Mouse (Mus musculus) liver, postnatal 0 days (tissue): ENCODE results near the gene Dpf1. TPM values are rescaled to one million over a fixed set of nuclear protein-coding genes. Genes with fewer than 3 reads are reported as not detected.

Experiments
- ATAC-seq: fragments of 200-750 bp; cut with Nextera tagmentation; 2 replicates; pipeline ENCODE4 v1.8.0; 2017; ENCODE audit warnings: mild to moderate bottlenecking, moderate library complexity
- DNase-seq: peaks from one replicate; pipeline ENCODE4 v3.0.0-alpha.2; 2016
- H3K27ac ChIP-seq: fragments of 300-500 bp; sonication (generic); 2 replicates; pipeline ENCODE4 v1.5.1; 2014; ENCODE audit warnings: antibody characterized with exemption, moderate library complexity, mild to moderate bottlenecking, low read depth
- H3K27me3 ChIP-seq: fragments of 300-500 bp; sonication (generic); 2 replicates; pipeline ENCODE4 v1.6.1; 2014; ENCODE audit warnings: low read length, control low read depth, mixed read lengths; ENCODE audit not compliant: insufficient read depth
- H3K36me3 ChIP-seq: fragments of 300-500 bp; sonication (generic); replicated peaks from 2 replicates; pipeline ENCODE4 v1.6.1; 2014; ENCODE audit warnings: mild to moderate bottlenecking, control low read depth, low read length, moderate library complexity, mixed read lengths; ENCODE audit not compliant: insufficient read depth
- H3K4me1 ChIP-seq: fragments of 300-500 bp; sonication (generic); 2 replicates; pipeline ENCODE4 v1.6.1; 2014; ENCODE audit warnings: antibody characterized with exemption, mild to moderate bottlenecking, control low read depth; ENCODE audit not compliant: insufficient read depth
- H3K4me2 ChIP-seq: fragments of 300-500 bp; sonication (generic); 2 replicates; pipeline ENCODE4 v1.6.1; 2014; ENCODE audit warnings: low read depth, mild to moderate bottlenecking, low read length, moderate library complexity, mixed read lengths
- H3K4me3 ChIP-seq: fragments of 300-500 bp; sonication (generic); 2 replicates; pipeline ENCODE4 v1.5.1; 2014; ENCODE audit warnings: low read depth, low read length
- H3K9ac ChIP-seq: fragments of 300-500 bp; sonication (generic); replicated peaks from 2 replicates; pipeline ENCODE4 v1.6.1; 2014; ENCODE audit warnings: mild to moderate bottlenecking, moderate library complexity
- H3K9me3 ChIP-seq: fragments of 300-500 bp; sonication (generic); 2 replicates; pipeline ENCODE4 v1.6.1; 2016; ENCODE audit warnings: mild to moderate bottlenecking, control low read depth, low read length, mixed read lengths
- CTCF ChIP-seq: sonication (generic); IDR thresholded peaks from 2 replicates; pipeline ENCODE4 v1.5.1; 2016; ENCODE audit warnings: antibody characterized with exemption, low read depth
- EP300 ChIP-seq: IDR thresholded peaks from 2 replicates; pipeline ENCODE4 v1.6.1; 2016; ENCODE audit warnings: antibody characterized with exemption, low read depth, mild to moderate bottlenecking
- WGBS: fragments of 180-500 bp; shearing (Covaris S2); extraction: QIAGEN DNeasy Blood & Tissue Kit; methylation state at CpG from one replicate; pipeline ENCODE4 v1.1.7; 2014; ENCODE audit not compliant: insufficient replicate concordance; 5-methylcytosine and 5-hydroxymethylcytosine counted together
- polyA plus RNA-seq: library from polyadenylated mRNA; unstranded; fragments of >200 nt; fragmentation: Nextera tagmentation; extraction: Ambion mirVana; gene quantifications from 2 replicates; pipeline ENCODE4 v1.2.1, GENCODE M21; 2015

Gene Dpf1
- polyA plus RNA-seq, 1 experiment from 2014 or later = 0.63 TPM

DNA sequence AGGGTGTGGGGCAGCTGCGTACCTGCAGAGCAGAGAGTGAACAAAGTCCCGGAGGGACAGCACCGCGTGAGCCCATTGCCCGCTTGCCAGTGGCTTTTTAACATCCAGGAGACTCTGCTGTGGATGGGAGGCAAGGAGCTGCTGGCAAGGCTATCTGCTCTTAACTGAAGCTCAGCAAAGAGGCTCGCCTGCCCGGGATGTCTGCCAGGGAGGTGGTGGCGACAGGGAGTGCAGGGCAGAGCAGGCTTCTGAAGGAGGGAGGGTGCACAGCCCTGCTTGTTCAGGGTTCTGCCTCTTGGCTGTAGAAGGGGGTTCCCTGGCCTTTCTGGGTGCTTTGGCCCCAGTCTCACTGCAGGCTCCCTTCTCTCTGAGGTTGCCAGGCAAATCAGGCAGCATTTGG lies 50.4 kb downstream of the Dpf1 start:
- no peak overlapping the region for H3K9ac ChIP-seq
- no peaks in the 10 kb centered on the region for H3K9me3 ChIP-seq
- no peak overlapping the region for H3K4me3 ChIP-seq
- DNase-seq (no peak), ATAC-seq (no peak)
- H3K27ac ChIP-seq = no peak overlapping the region
- no peak overlapping the region for H3K4me2 ChIP-seq
- no peak for TF ChIP-seq EP300
- TF ChIP-seq CTCF = no peak
- WGBS = 82% methylated on average over 8 of the region's 8 CpGs
- H3K27me3 ChIP-seq = no peaks in the 10 kb centered on the region
- H3K36me3 ChIP-seq = peaks cover 9% of the 10 kb centered on the region; the same call in 1 of the 2 replicates
- no peaks in the 10 kb centered on the region for H3K4me1 ChIP-seq

DNA sequence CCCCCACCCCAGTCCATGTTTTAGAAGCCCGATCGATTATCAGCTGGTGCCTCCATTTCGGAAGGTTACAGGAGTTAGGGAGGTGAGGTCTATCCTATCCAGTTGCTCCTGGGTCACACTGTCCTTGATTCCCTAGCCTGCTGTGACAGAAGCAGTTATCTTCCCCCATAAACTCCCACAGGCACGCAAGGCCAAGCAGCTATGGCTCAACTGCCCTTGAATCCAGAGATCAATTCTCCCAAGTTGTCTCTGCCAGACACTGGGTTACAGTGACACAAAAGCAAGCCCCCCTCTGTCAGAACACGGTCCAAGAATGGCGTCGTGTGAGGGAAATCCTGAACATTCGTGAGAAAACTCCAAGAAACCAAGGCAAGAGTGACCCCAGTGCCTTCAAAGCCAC lies 51.7 kb downstream of the Dpf1 start:
- DNase-seq = no peak
- Histone ChIP-seq H3K4me1 (no peaks in the 10 kb centered on the region), H3K27ac (no peak overlapping the region), H3K4me3 (no peak overlapping the region), H3K36me3 (peaks cover 4% of the 10 kb centered on the region; the same call in 1 of the 2 replicates), H3K27me3 (no peaks in the 10 kb centered on the region), H3K9ac (no peak overlapping the region), H3K9me3 (no peaks in the 10 kb centered on the region), H3K4me2 (no peak overlapping the region)
- TF ChIP-seq CTCF (no peak), EP300 (no peak)
- WGBS = 90% methylated on average over 8 of the region's 8 CpGs
- no peak for ATAC-seq

DNA sequence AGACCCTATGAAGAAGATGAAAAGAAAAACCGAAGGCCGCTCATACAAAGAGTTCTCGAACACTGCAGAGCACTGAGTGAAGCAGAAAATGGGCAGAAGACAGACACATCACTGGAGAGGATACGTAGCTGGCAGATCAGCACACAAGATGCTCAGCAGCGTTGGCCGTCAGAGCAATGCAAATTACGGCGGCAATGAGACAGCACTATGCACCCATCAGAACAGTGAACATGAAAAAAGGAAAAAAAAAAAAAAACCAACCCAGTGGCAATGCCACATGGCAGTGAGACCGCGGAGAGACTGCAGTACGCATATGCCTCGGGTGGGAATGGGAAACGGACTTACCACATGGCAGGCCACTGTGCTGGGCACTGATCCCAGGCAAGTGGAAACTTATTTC lies 57.7 kb downstream of the Dpf1 start:
- WGBS = 90% methylated on average over 13 of the region's 13 CpGs
- H3K4me1 ChIP-seq = no peaks in the 10 kb centered on the region
- no peak overlapping the region for H3K4me3 ChIP-seq
- no peak for DNase-seq
- H3K4me2 ChIP-seq = no peak overlapping the region
- no peak overlapping the region for H3K27ac ChIP-seq
- H3K27me3 ChIP-seq = no peaks in the 10 kb centered on the region
- ATAC-seq = no peak
- no peaks in the 10 kb centered on the region for H3K9me3 ChIP-seq
- TF ChIP-seq CTCF (no peak), EP300 (no peak)
- H3K9ac ChIP-seq = no peak overlapping the region
- H3K36me3 ChIP-seq = peaks cover 2% of the 10 kb centered on the region; the same call in 1 of the 2 replicates

DNA sequence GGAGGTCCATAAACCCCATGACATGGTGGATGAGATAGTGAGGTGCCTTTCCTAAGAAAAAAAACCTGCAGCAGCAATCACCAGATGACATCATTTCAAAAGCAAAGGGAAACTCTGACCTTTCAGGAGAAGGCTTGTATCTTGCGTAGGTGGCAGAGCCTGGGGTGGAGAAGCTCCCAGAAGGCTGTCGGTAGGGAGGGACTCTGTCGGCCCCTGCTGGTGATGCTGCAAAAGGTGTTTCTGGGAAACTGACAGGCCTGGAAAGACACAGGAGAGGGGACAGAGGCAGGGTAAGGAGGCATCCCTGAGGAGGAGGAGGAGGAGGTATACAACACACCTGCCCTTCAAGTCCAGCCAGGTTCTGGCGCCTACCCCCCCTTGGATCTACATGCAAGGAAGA lies 60.3 kb downstream of the Dpf1 start:
- whole genome bisulfite sequencing = 41% methylated on average over 4 of the region's 4 CpGs
- peak; percentile 78 for ATAC-seq

DNA sequence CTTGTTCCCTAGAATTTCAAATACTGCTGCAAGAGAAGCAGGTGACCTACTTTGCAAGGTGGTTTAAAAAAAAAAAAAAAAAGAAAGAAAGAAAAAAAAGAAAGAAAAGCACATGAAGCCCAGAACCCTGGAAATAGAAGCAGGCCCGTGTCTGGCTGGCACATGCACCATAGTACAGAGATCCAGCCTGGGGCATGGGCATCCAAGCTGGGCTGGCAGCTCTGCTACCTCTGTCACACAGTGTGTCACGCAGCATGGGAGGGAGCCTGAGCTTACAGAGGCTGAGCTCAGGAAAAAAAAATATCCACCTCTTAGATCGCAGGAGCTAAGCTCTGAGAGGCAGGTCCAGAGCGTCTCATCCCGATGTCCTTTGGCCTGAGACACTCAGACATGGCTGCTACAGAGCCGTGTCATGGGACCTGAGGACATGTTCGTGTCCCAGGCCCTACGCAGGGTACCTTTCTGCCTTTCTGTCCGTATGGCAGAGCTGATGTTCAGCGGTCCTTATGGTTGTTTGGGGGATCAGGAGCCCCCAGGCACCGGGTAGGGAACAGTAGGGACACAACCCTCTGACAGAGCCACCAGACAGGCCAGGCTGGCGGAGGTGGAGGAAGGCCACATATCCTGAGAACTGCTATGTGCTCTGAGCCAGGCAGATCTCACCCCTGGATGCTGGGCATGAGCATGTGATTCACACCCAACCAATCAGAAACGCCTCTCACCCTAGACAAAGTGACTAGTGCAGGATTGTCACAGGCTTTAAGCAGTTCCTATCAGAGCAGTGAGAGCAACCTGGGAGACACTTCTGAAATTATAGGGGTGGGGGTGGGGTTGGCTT lies 63.6 kb downstream of the Dpf1 start:
- H3K36me3 ChIP-seq = peaks cover 2% of the 10 kb centered on the region
- H3K4me2 ChIP-seq = no peak overlapping the region
- no peaks in the 10 kb centered on the region for H3K27me3 ChIP-seq
- no peak overlapping the region for H3K27ac ChIP-seq
- H3K4me1 ChIP-seq = no peaks in the 10 kb centered on the region
- ATAC-seq (no peak), DNase-seq (no peak)
- no peaks in the 10 kb centered on the region for H3K9me3 ChIP-seq
- TF ChIP-seq CTCF (no peak), EP300 (no peak)
- H3K4me3 ChIP-seq = no peak overlapping the region
- no peak overlapping the region for H3K9ac ChIP-seq
- 84% methylated on average over 13 of the region's 13 CpGs for WGBS

More for the DNA sequence above, 60.3 kb downstream of the Dpf1 start:
- Histone ChIP-seq H3K9me3 (no peaks in the 10 kb centered on the region), H3K9ac (no peak overlapping the region), H3K4me2 (no peak overlapping the region), H3K4me3 (no peak overlapping the region), H3K27ac (no peak overlapping the region), H3K4me1 (no peaks in the 10 kb centered on the region), H3K36me3 (0 out of 2 replicates have a peak, but pooled peaks cover 2% of the 10 kb centered on the region), H3K27me3 (no peaks in the 10 kb centered on the region)
- peak; percentile 64 for DNase-seq
- peak; percentile 85 for TF ChIP-seq CTCF
- no peak for TF ChIP-seq EP300

Other genes starting within 250 kb of the Dpf1 start
- gene Ryr1, start 178.8 kb upstream of the Dpf1 start, polyA plus RNA-seq = 0.09 and 0.33 TPM in 2 replicates
- 0.94 and 1.7 TPM in 2 replicates for gene Rasgrp4, start 169.1 kb upstream of the Dpf1 start, polyA plus RNA-seq
- 10.5 and 12.5 TPM in 2 replicates for gene Fam98c, start 147.7 kb upstream of the Dpf1 start, polyA plus RNA-seq
- not detected in 2 replicates for gene Ggn, start 133.7 kb upstream of the Dpf1 start, polyA plus RNA-seq
- 0.13 and 0.21 TPM in 2 replicates for gene Spred3, start 133.5 kb upstream of the Dpf1 start, polyA plus RNA-seq
- 143 TPM in 2 replicates for gene Psmd8, start 123.2 kb upstream of the Dpf1 start, polyA plus RNA-seq
- 0.09 and 0.17 TPM in 2 replicates for gene Catsperg1, start 89.9 kb upstream of the Dpf1 start, polyA plus RNA-seq
- gene Kcnk6, start 71.4 kb upstream of the Dpf1 start, polyA plus RNA-seq = 0.90 and 1.4 TPM in 2 replicates
- gene Yif1b, start 65.6 kb upstream of the Dpf1 start, polyA plus RNA-seq = 45.0 and 46.8 TPM in 2 replicates
- 1.9 and 3.3 TPM in 2 replicates for gene 2200002D01Rik, start 55.5 kb upstream of the Dpf1 start, polyA plus RNA-seq
- gene Spint2, start 22.0 kb upstream of the Dpf1 start, polyA plus RNA-seq = 84.8 and 94.7 TPM in 2 replicates
- gene Ppp1r14a, start 14.6 kb upstream of the Dpf1 start, polyA plus RNA-seq = 5.5 and 5.8 TPM in 2 replicates
- gene Sipa1l3, start 214.7 kb downstream of the Dpf1 start, polyA plus RNA-seq = 1.6 and 1.7 TPM in 2 replicates